Mouse (Mus musculus): ENCODE results near the gene Sox13. TPM values are rescaled to one million over a fixed set of nuclear protein-coding genes. Genes with fewer than 3 reads are reported as not detected.
A peak's percentile ranks its signal among the peaks of the same experiment; 100 is the strongest.

Gene Sox13
- polyA plus RNA-seq, 1 experiment from 2014 or later, result 9.4 TPM

GRCm38 (mm10) chr1:133419178-133419834, 4.9 kb downstream of the Sox13 start:
- Histone ChIP-seq H3K36me3 (ENCODE audit: insufficient read depth) (no peaks in the 10 kb centered on the region), H3K27me3 (ENCODE audit: insufficient read depth, low read length) (no peaks in the 10 kb centered on the region; the same call in 1 of the 2 replicates), H3K9me3 (ENCODE audit: low read depth, low read length) (no peaks in the 10 kb centered on the region), H3K27ac (ENCODE audit: low read depth) (no peak overlapping the region), H3K4me1 (ENCODE audit: insufficient read depth) (peaks cover 19% of the 10 kb centered on the region), H3K4me3 (ENCODE audit: low read depth, low read length) (no peak overlapping the region), H3K9ac (0 out of 2 replicates have a peak overlapping the region, but pooled peaks have one; percentile 43), H3K4me2 (no peak overlapping the region)
- no peak for ATAC-seq (ENCODE audit: insufficient read depth)
- TF ChIP-seq CTCF (IDR thresholded peaks at IDR 0.05; ENCODE audit: low read depth), result no peak
- no peak for DNase-seq
- whole genome bisulfite sequencing, result 64% methylated on average over 3 of the region's 3 CpGs

GRCm38 (mm10) chr1:133418164-133418800, 5.9 kb downstream of the Sox13 start:
- ATAC-seq (ENCODE audit: insufficient read depth) (peak; percentile 77), DNase-seq (peak; percentile 80)
- H3K27ac ChIP-seq (ENCODE audit: low read depth), result peak overlapping the region; percentile 73
- H3K27me3 ChIP-seq (ENCODE audit: insufficient read depth, low read length), result no peaks in the 10 kb centered on the region
- peak overlapping the region; percentile 43 for H3K9ac ChIP-seq
- no peak for TF ChIP-seq CTCF (IDR thresholded peaks at IDR 0.05; ENCODE audit: low read depth)
- no peaks in the 10 kb centered on the region for H3K36me3 ChIP-seq (ENCODE audit: insufficient read depth)
- H3K4me3 ChIP-seq (ENCODE audit: low read depth, low read length), result peak overlapping the region; percentile 27
- peaks cover 19% of the 10 kb centered on the region for H3K4me1 ChIP-seq (ENCODE audit: insufficient read depth)
- peak overlapping the region; percentile 58 for H3K4me2 ChIP-seq
- H3K9me3 ChIP-seq (ENCODE audit: low read depth, low read length), result no peaks in the 10 kb centered on the region
- WGBS, result 7% methylated on average over 28 of the region's 28 CpGs

DNA sequence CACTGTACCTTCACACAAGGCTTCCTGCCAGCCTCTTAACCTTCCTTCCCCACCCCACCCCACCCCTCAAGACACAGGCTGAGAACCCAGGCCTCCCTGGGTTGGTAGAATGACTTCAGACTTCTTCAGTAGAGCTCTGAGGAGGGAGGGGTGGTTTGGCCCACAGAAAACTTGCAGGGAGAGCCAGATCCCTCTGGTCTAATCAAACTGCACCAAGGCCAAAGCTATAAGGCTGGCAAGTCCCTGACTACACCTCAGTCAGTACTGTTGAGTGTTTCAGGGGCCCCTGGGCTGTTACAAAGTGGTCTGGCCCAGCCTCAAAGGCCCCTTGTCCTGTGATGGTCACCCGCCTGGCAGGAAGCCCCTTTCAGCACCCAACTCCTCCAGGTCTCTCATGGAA, 6.6 kb downstream of the Sox13 start:
- DNase-seq, result peak; percentile 33
- 67% methylated on average over 1 of the region's 1 CpGs for WGBS
- Histone ChIP-seq H3K4me1 (ENCODE audit: insufficient read depth) (peaks cover 23% of the 10 kb centered on the region), H3K4me2 (peak overlapping the region; percentile 58), H3K27ac (ENCODE audit: low read depth) (peak overlapping the region; percentile 73), H3K36me3 (ENCODE audit: insufficient read depth) (no peaks in the 10 kb centered on the region), H3K9ac (peak overlapping the region; percentile 43), H3K27me3 (ENCODE audit: insufficient read depth, low read length) (no peaks in the 10 kb centered on the region), H3K9me3 (ENCODE audit: low read depth, low read length) (no peaks in the 10 kb centered on the region), H3K4me3 (ENCODE audit: low read depth, low read length) (peak overlapping the region; percentile 27; the same call in 1 of the 2 replicates)
- TF ChIP-seq CTCF (IDR thresholded peaks at IDR 0.05; ENCODE audit: low read depth), result no peak
- 0 out of 2 replicates have a peak, but pooled peaks have one; percentile 14 for ATAC-seq (ENCODE audit: insufficient read depth)

DNA sequence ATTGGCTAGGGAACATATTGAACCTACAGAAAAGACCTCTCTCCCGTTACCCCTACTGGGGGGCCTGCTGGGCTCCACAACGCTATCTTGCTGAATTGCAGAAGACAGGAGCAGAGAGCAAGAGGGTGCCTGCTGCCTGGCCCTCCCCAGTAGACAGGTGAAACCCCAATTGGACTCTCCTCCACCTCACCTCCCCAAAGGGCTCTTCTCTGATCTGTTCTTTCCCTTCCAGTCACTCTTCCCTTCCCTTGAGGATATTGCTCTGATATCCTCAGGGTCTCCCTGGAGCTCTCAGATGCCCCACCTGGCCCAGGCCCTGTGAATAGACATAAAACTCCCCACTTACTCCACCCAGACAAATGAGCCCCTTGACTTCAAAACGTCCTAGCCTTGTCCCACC, 7.1 kb downstream of the Sox13 start:
- ATAC-seq (ENCODE audit: insufficient read depth) (no peak), DNase-seq (no peak)
- no peak for TF ChIP-seq CTCF (IDR thresholded peaks at IDR 0.05; ENCODE audit: low read depth)
- H3K9me3 ChIP-seq (ENCODE audit: low read depth, low read length), result no peaks in the 10 kb centered on the region
- WGBS, result 64% methylated on average over 3 of the region's 3 CpGs
- no peak overlapping the region for H3K9ac ChIP-seq
- no peak overlapping the region for H3K4me3 ChIP-seq (ENCODE audit: low read depth, low read length)
- H3K4me1 ChIP-seq (ENCODE audit: insufficient read depth), result peaks cover 19% of the 10 kb centered on the region
- no peaks in the 10 kb centered on the region for H3K27me3 ChIP-seq (ENCODE audit: insufficient read depth, low read length)
- peak overlapping the region; percentile 58 for H3K4me2 ChIP-seq
- peak overlapping the region; percentile 73; the same call in 1 of the 2 replicates for H3K27ac ChIP-seq (ENCODE audit: low read depth)
- no peaks in the 10 kb centered on the region for H3K36me3 ChIP-seq (ENCODE audit: insufficient read depth)

GRCm38 (mm10) chr1:133416472-133416871, 7.7 kb downstream of the Sox13 start:
- no peak for TF ChIP-seq CTCF (IDR thresholded peaks at IDR 0.05; ENCODE audit: low read depth)
- H3K4me3 ChIP-seq (ENCODE audit: low read depth, low read length), result no peak overlapping the region
- DNase-seq (no peak), ATAC-seq (ENCODE audit: insufficient read depth) (no peak)
- no peaks in the 10 kb centered on the region for H3K36me3 ChIP-seq (ENCODE audit: insufficient read depth)
- no peaks in the 10 kb centered on the region for H3K27me3 ChIP-seq (ENCODE audit: insufficient read depth, low read length)
- no peak overlapping the region for H3K9ac ChIP-seq
- WGBS, result 81% methylated on average over 7 of the region's 7 CpGs
- H3K27ac ChIP-seq (ENCODE audit: low read depth), result no peak overlapping the region
- H3K4me2 ChIP-seq, result no peak overlapping the region
- peaks cover 17% of the 10 kb centered on the region for H3K4me1 ChIP-seq (ENCODE audit: insufficient read depth)
- no peaks in the 10 kb centered on the region for H3K9me3 ChIP-seq (ENCODE audit: low read depth, low read length)

- Histone ChIP-seq H3K9ac (no peak overlapping the region), H3K27ac (ENCODE audit: low read depth) (no peak overlapping the region), H3K4me3 (ENCODE audit: low read depth, low read length) (no peak overlapping the region), H3K4me2 (0 out of 2 replicates have a peak overlapping the region, but pooled peaks have one; percentile 13), H3K9me3 (ENCODE audit: low read depth, low read length) (no peaks in the 10 kb centered on the region), H3K27me3 (ENCODE audit: insufficient read depth, low read length) (no peaks in the 10 kb centered on the region), H3K4me1 (ENCODE audit: insufficient read depth) (peaks cover 17% of the 10 kb centered on the region), H3K36me3 (ENCODE audit: insufficient read depth) (no peaks in the 10 kb centered on the region)
- ATAC-seq (ENCODE audit: insufficient read depth), result no peak
- no peak for DNase-seq
- 61% methylated on average over 6 of the region's 6 CpGs for WGBS
- TF ChIP-seq CTCF (IDR thresholded peaks at IDR 0.05; ENCODE audit: low read depth), result no peak
Measured at GRCm38 (mm10) chr1:133415505-133415904, 8.7 kb downstream of the Sox13 start.

DNA sequence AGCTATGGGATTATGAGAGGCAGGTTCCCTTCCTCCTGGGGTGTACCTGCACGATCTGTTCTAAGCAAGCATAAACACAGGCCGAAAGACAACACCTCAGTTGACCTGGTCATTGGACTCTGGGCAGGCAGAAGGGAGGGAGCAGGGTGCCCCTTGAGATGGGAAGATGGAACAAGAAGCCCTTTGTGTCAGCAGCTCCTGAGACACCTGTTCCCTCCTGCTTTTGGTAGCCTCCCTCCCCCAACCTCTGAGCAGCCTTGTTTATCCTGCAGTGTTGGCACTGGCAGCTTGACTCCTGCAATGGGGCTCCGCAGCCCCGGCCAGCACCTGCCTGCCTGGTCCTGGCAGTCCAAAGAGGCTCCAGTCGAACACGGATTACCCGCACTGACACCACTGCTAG, 9.1 kb downstream of the Sox13 start:
- Histone ChIP-seq H3K4me3 (ENCODE audit: low read depth, low read length) (no peak overlapping the region), H3K27me3 (ENCODE audit: insufficient read depth, low read length) (no peaks in the 10 kb centered on the region), H3K36me3 (ENCODE audit: insufficient read depth) (no peaks in the 10 kb centered on the region), H3K4me2 (0 out of 2 replicates have a peak overlapping the region, but pooled peaks have one; percentile 13), H3K9ac (no peak overlapping the region), H3K9me3 (ENCODE audit: low read depth, low read length) (no peaks in the 10 kb centered on the region), H3K27ac (ENCODE audit: low read depth) (no peak overlapping the region), H3K4me1 (ENCODE audit: insufficient read depth) (peaks cover 17% of the 10 kb centered on the region)
- 45% methylated on average over 7 of the region's 7 CpGs for WGBS
- no peak for ATAC-seq (ENCODE audit: insufficient read depth)
- peak; percentile 10 for DNase-seq
- TF ChIP-seq CTCF (IDR thresholded peaks at IDR 0.05; ENCODE audit: low read depth), result no peak
